Mouse (Mus musculus) hindbrain, embryonic 15.5 days (tissue): ENCODE measurements at regions not wholly inside any gene's neighbourhood (a gene's known extent, or its start where the extent isn't known, plus 50 kb on each side); places are given as distances from the start of the nearest gene placed in this dataset.

Experiments used
- ATAC-seq: fragments of 200-750 bp; cut with Nextera tagmentation; 2 replicates; pipeline ENCODE4 v1.8.0; 2017; ENCODE audit warnings: low read depth, moderate number of reproducible peaks, moderate TSS enrichment; ENCODE audit not compliant: low FRiP score
- H3K27ac ChIP-seq: fragments of 300-500 bp; sonication (generic); replicated peaks from 2 replicates; pipeline ENCODE4 v1.5.1; 2015; ENCODE audit warnings: mild to moderate bottlenecking, inconsistent platforms
- H3K27me3 ChIP-seq: fragments of 300-500 bp; sonication (generic); 2 replicates; pipeline ENCODE4 v1.6.1; 2015; ENCODE audit warnings: control low read depth, inconsistent platforms
- H3K36me3 ChIP-seq: fragments of 300-500 bp; sonication (generic); 2 replicates; pipeline ENCODE4 v1.6.1; 2015; ENCODE audit warnings: control low read depth, inconsistent platforms
- H3K4me1 ChIP-seq: fragments of 300-500 bp; sonication (generic); replicated peaks from 2 replicates; pipeline ENCODE4 v1.6.1; 2015; ENCODE audit warnings: control low read depth, inconsistent platforms
- H3K4me2 ChIP-seq: fragments of 300-500 bp; sonication (generic); 2 replicates; pipeline ENCODE4 v1.6.1; 2015; ENCODE audit warnings: moderate library complexity, mild to moderate bottlenecking, inconsistent platforms
- H3K4me3 ChIP-seq: fragments of 300-500 bp; sonication (generic); 2 replicates; pipeline ENCODE4 v1.5.1; 2015; ENCODE audit warnings: mild to moderate bottlenecking, inconsistent platforms
- H3K9ac ChIP-seq: fragments of 300-500 bp; sonication (generic); 2 replicates; pipeline ENCODE4 v1.6.1; 2015; ENCODE audit warnings: inconsistent platforms
- H3K9me3 ChIP-seq: fragments of 300-500 bp; sonication (generic); 2 replicates; pipeline ENCODE4 v1.6.1; 2016; ENCODE audit warnings: control low read depth, inconsistent platforms
- WGBS: fragments of 180-500 bp; shearing (Covaris S2); methylation state at CpG from one replicate; pipeline ENCODE4 v1.1.7; 2015; 5-methylcytosine and 5-hydroxymethylcytosine counted together

DNA sequence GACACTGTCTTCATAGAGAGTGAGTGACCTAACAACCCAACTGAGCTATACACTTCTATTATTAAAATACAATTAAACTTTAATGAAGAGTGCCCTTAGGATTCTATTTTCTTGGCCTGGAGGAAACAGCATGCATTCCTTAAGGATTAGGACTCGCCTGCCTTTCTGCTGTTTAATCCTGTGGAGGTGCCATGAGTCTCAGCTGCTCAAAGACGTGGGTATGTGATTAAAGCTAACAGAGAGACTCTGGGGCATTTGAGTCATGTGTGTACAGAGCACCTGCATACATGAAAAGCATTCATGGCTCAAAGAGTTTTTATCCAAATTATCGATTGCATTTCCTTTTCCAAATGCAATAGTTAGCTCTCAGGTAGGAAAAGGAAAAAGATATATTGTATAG is 51.7 kb upstream of the Robo1 start:
- Histone ChIP-seq H3K4me2 (no peak overlapping the region), H3K27ac (no peak overlapping the region), H3K4me1 (no peaks in the 10 kb centered on the region), H3K36me3 (no peaks in the 10 kb centered on the region), H3K4me3 (no peak overlapping the region), H3K9ac (no peak overlapping the region), H3K9me3 (no peaks in the 10 kb centered on the region), H3K27me3 (no peaks in the 10 kb centered on the region)
- 52% methylated on average over 3 of the region's 3 CpGs for WGBS
- no peak for ATAC-seq
